Mouse (Mus musculus): ENCODE results near the gene Scfd2.

DNA sequence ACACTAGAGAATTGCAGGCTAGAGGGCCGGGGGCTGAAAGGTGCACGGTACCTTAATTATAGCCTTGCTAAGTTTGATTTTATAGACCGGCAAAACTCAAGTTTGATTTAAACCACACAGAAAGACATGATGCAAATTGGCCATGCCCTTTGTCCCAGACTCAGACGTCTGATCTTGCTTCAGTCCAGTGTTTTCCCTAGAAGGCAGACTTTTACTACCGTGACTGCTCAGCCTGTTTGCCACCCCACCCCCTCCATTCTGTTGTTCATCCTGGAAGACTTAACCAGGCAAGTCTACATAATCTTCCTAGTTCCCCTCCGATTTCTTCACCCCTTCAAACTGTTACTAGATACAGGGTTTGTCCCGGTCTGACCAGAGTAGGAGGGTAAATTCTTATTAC, 337.9 kb downstream of the Scfd2 start:
- TF ChIP-seq EP300 (optimal IDR thresholded peaks at IDR 0.05), result no peak
- no peak for TF ChIP-seq CTCF (IDR thresholded peaks at IDR 0.05; ENCODE audit: low read depth)

Measured in stomach, postnatal 0 days (tissue).